35 mouse cellular contexts compared by ENCODE assay signal in the genomic region with DNA sequence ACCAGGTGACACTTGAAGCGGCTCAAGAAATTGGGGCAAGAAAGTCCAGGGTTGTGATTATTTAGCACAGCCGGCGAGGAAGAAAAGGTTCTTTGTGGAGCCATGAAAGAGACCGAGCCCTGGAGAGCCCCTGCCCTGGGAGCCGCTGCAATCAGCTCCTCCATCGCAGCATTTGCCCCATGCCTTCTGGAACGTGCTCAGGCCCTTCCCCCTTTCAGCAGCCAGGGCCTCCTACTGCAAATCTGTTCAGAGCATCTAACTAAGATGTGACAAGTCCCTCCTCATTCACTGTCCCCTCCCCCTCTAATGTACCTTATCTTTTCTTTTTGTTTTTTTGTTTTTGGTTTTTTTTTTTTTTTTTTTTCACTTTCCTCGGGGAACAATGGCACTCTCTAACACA. TPM values are rescaled to one million over a fixed set of nuclear protein-coding genes. Genes with fewer than 3 reads are reported as not detected.
DNase-seq lines count a peak whose midpoint lies in the region; ATAC-seq and TF ChIP-seq lines count a peak whose summit lies in the region.
"Had no signal": no experiment of that assay in that cellular context is flagged by ENCODE, and none has a peak within 500 bp of the region (broad histone marks: within the 10 kb centered on the region; RNA-seq: fewer than 3 reads in every experiment).

No protein-coding gene starts in this region.

- no peak overlapping the region for H3K4me2 ChIP-seq in forebrain, embryonic 16.5 days (ENCODE audit: low read length)
- no peak overlapping the region for H3K4me2 ChIP-seq in forebrain, embryonic 14.5 days (ENCODE audit: low read length)
- no peak overlapping the region for H3K4me2 ChIP-seq in forebrain, postnatal 0 days (ENCODE audit: low read depth)
- H3K4me2 ChIP-seq in midbrain, embryonic 12.5 days (replicated peaks) = no peak overlapping the region
- no peak overlapping the region for H3K4me2 ChIP-seq in midbrain, embryonic 13.5 days (replicated peaks)
- H3K4me2 ChIP-seq: embryonic facial prominence, embryonic 13.5 days; heart, embryonic 12.5 days; heart, embryonic 15.5 days; hindbrain, embryonic 12.5 days had no signal

- no peak overlapping the region for H3K4me3 ChIP-seq in forebrain, embryonic 10.5 days
- no peak overlapping the region for H3K4me3 ChIP-seq in forebrain, embryonic 16.5 days (replicated peaks; ENCODE audit: low read length)
- no peak overlapping the region for H3K4me3 ChIP-seq in forebrain, embryonic 14.5 days (ENCODE audit: low read depth, low read length)
- no peak overlapping the region for H3K4me3 ChIP-seq in forebrain, postnatal 0 days (ENCODE audit: low read depth, low read length)
- no peak overlapping the region for H3K4me3 ChIP-seq in midbrain, embryonic 12.5 days
- no peak overlapping the region for H3K4me3 ChIP-seq in midbrain, embryonic 13.5 days (replicated peaks)
- no peak overlapping the region for H3K4me3 ChIP-seq in embryonic facial prominence, embryonic 10.5 days
- no peak overlapping the region for H3K4me3 ChIP-seq in limb, embryonic 10.5 days
- H3K4me3 ChIP-seq: embryonic facial prominence, embryonic 13.5 days; erythroblast, embryonic 14.5 days; heart, embryonic 12.5 days; heart, embryonic 15.5 days; hindbrain, embryonic 12.5 days had no signal

- peaks cover 6% of the 10 kb centered on the region; the same call in 1 of the 2 replicates for H3K27me3 ChIP-seq in forebrain, embryonic 10.5 days (ENCODE audit: poor library complexity, severe bottlenecking)
- no peaks in the 10 kb centered on the region for H3K27me3 ChIP-seq in forebrain, embryonic 16.5 days (replicated peaks; ENCODE audit: control insufficient read depth, insufficient read depth, low read length)
- no peaks in the 10 kb centered on the region for H3K27me3 ChIP-seq in forebrain, embryonic 14.5 days (replicated peaks; ENCODE audit: control insufficient read depth, insufficient read depth, low read length)
- no peaks in the 10 kb centered on the region for H3K27me3 ChIP-seq in forebrain, postnatal 0 days (ENCODE audit: insufficient read depth, low read length)
- H3K27me3 ChIP-seq in midbrain, embryonic 12.5 days = peaks cover 6% of the 10 kb centered on the region; the same call in 1 of the 2 replicates
- no peaks in the 10 kb centered on the region for H3K27me3 ChIP-seq in midbrain, embryonic 13.5 days
- peaks cover 9% of the 10 kb centered on the region; the same call in 1 of the 2 replicates for H3K27me3 ChIP-seq in embryonic facial prominence, embryonic 10.5 days (replicated peaks; ENCODE audit: low read depth, poor library complexity, severe bottlenecking)
- H3K27me3 ChIP-seq in limb, embryonic 10.5 days (ENCODE audit: low read depth, poor library complexity, severe bottlenecking) = peaks cover 6% of the 10 kb centered on the region; the same call in 1 of the 2 replicates
- H3K27me3 ChIP-seq: CH12.LX; embryonic facial prominence, embryonic 13.5 days; hindbrain, embryonic 12.5 days had no signal

- no peaks in the 10 kb centered on the region for H3K36me3 ChIP-seq in forebrain, embryonic 10.5 days (replicated peaks)
- no peaks in the 10 kb centered on the region for H3K36me3 ChIP-seq in forebrain, embryonic 16.5 days (ENCODE audit: control insufficient read depth, insufficient read depth)
- H3K36me3 ChIP-seq in forebrain, embryonic 14.5 days (ENCODE audit: control insufficient read depth, insufficient read depth, low read length) = no peaks in the 10 kb centered on the region
- H3K36me3 ChIP-seq in forebrain, postnatal 0 days (ENCODE audit: insufficient read depth) = no peaks in the 10 kb centered on the region
- H3K36me3 ChIP-seq in midbrain, embryonic 12.5 days = no peaks in the 10 kb centered on the region
- no peaks in the 10 kb centered on the region for H3K36me3 ChIP-seq in midbrain, embryonic 13.5 days
- no peaks in the 10 kb centered on the region for H3K36me3 ChIP-seq in embryonic facial prominence, embryonic 10.5 days (replicated peaks)
- H3K36me3 ChIP-seq in limb, embryonic 10.5 days = no peaks in the 10 kb centered on the region
- H3K36me3 ChIP-seq: embryonic facial prominence, embryonic 13.5 days; G1E; heart, embryonic 12.5 days; heart, embryonic 15.5 days; hindbrain, embryonic 12.5 days had no signal

- H3K27ac ChIP-seq in forebrain, embryonic 10.5 days = peak overlapping the region; percentile 21; the same call in 1 of the 2 replicates
- no peak overlapping the region for H3K27ac ChIP-seq in forebrain, embryonic 16.5 days (ENCODE audit: low read length)
- H3K27ac ChIP-seq in forebrain, embryonic 14.5 days (ENCODE audit: low read depth, low read length) = no peak overlapping the region
- no peak overlapping the region for H3K27ac ChIP-seq in forebrain, postnatal 0 days (ENCODE audit: low read depth, low read length)
- no peak overlapping the region for H3K27ac ChIP-seq in midbrain, embryonic 12.5 days (replicated peaks)
- H3K27ac ChIP-seq in midbrain, embryonic 13.5 days = no peak overlapping the region
- H3K27ac ChIP-seq in embryonic facial prominence, embryonic 10.5 days (replicated peaks) = no peak overlapping the region
- no peak overlapping the region for H3K27ac ChIP-seq in limb, embryonic 10.5 days
- H3K27ac ChIP-seq: embryonic facial prominence, embryonic 13.5 days; heart, embryonic 15.5 days; hindbrain, embryonic 12.5 days had no signal

- no peak overlapping the region for H3K9ac ChIP-seq in forebrain, embryonic 16.5 days (replicated peaks; ENCODE audit: low read depth, low read length)
- H3K9ac ChIP-seq in forebrain, embryonic 14.5 days (ENCODE audit: low read length) = no peak overlapping the region
- no peak overlapping the region for H3K9ac ChIP-seq in forebrain, postnatal 0 days
- H3K9ac ChIP-seq in midbrain, embryonic 12.5 days (replicated peaks) = 0 out of 2 replicates have a peak overlapping the region, but pooled peaks have one; percentile 12
- no peak overlapping the region for H3K9ac ChIP-seq in midbrain, embryonic 13.5 days (replicated peaks)
- H3K9ac ChIP-seq: embryonic facial prominence, embryonic 13.5 days; heart, embryonic 12.5 days; heart, embryonic 15.5 days; hindbrain, embryonic 12.5 days had no signal

- no peak for TF ChIP-seq CTCF in forebrain, postnatal 0 days (IDR thresholded peaks at IDR 0.05; ENCODE audit: low read depth)

- no peak for DNase-seq in forebrain, embryonic 10.5 days (ENCODE audit: extremely low spot score, low spot score)
- DNase-seq in forebrain, embryonic 14.5 days (ENCODE audit: low spot score) = peak; percentile 47
- no peak for DNase-seq in forebrain, postnatal 0 days
- peak; percentile 18 for DNase-seq in embryonic facial prominence, embryonic 10.5 days (ENCODE audit: low spot score)
- no peak for DNase-seq in limb, embryonic 10.5 days (ENCODE audit: low spot score)
- DNase-seq: adrenal gland, postnatal 10 days; adrenal gland, postnatal 36 days; B cell, adult 2 months; cerebellum, adult 11 months; cerebellum, adult 2 months; cerebellum, adult 9-11 months; cerebellum, postnatal 25 days; embryo, embryonic 11 days; gastrocnemius, postnatal 25 days; heart, adult 18-20 months; heart, postnatal 10 days; heart, postnatal 36 days; kidney, adult 18-20 months; kidney, adult 9 months had no signal

- WGBS in forebrain, embryonic 10.5 days = 10% methylated on average over 8 of the region's 8 CpGs
- 10% methylated on average over 8 of the region's 8 CpGs for WGBS in forebrain, embryonic 16.5 days
- WGBS in forebrain, embryonic 14.5 days = 5% methylated on average over 8 of the region's 8 CpGs
- 9% methylated on average over 8 of the region's 8 CpGs for WGBS in forebrain, postnatal 0 days
- 17% methylated on average over 8 of the region's 8 CpGs for WGBS in midbrain, embryonic 12.5 days
- 11% methylated on average over 8 of the region's 8 CpGs for WGBS in midbrain, embryonic 13.5 days
- WGBS in embryonic facial prominence, embryonic 10.5 days = 24% methylated on average over 8 of the region's 8 CpGs
- 44% methylated on average over 8 of the region's 8 CpGs for WGBS in limb, embryonic 10.5 days

- ATAC-seq in forebrain, embryonic 16.5 days = no peak
- ATAC-seq in forebrain, embryonic 14.5 days = no peak
- ATAC-seq in forebrain, postnatal 0 days = no peak
- no peak for ATAC-seq in midbrain, embryonic 12.5 days (ENCODE audit: low FRiP score, low read depth)
- no peak for ATAC-seq in midbrain, embryonic 13.5 days
- ATAC-seq: hindbrain, embryonic 16.5 days; inflammation-experienced regulatory T-cells, adult 6 months; intestine, embryonic 16.5 days; Patski had no signal

- H3K9me3 ChIP-seq in forebrain, embryonic 10.5 days = no peaks in the 10 kb centered on the region
- H3K9me3 ChIP-seq in forebrain, embryonic 16.5 days (ENCODE audit: control insufficient read depth, low read length) = no peaks in the 10 kb centered on the region
- H3K9me3 ChIP-seq in forebrain, embryonic 14.5 days (replicated peaks; ENCODE audit: control insufficient read depth, low read length) = no peaks in the 10 kb centered on the region
- no peaks in the 10 kb centered on the region for H3K9me3 ChIP-seq in forebrain, postnatal 0 days (ENCODE audit: low read length)
- no peaks in the 10 kb centered on the region for H3K9me3 ChIP-seq in midbrain, embryonic 12.5 days
- no peaks in the 10 kb centered on the region for H3K9me3 ChIP-seq in midbrain, embryonic 13.5 days
- no peaks in the 10 kb centered on the region for H3K9me3 ChIP-seq in embryonic facial prominence, embryonic 10.5 days
- H3K9me3 ChIP-seq in limb, embryonic 10.5 days (replicated peaks) = no peaks in the 10 kb centered on the region
- H3K9me3 ChIP-seq: embryonic facial prominence, embryonic 13.5 days; G1E; heart, embryonic 12.5 days; heart, embryonic 15.5 days; hindbrain, embryonic 12.5 days had no signal

- H3K4me1 ChIP-seq in forebrain, embryonic 10.5 days = peaks cover 33% of the 10 kb centered on the region
- H3K4me1 ChIP-seq in forebrain, embryonic 16.5 days (replicated peaks; ENCODE audit: control insufficient read depth, insufficient read depth, low read length) = peaks cover 26% of the 10 kb centered on the region
- peaks cover 8% of the 10 kb centered on the region for H3K4me1 ChIP-seq in forebrain, embryonic 14.5 days (ENCODE audit: control insufficient read depth, insufficient read depth, low read length)
- H3K4me1 ChIP-seq in forebrain, postnatal 0 days (ENCODE audit: insufficient read depth) = 0 out of 2 replicates have a peak, but pooled peaks cover 10% of the 10 kb centered on the region
- peaks cover 26% of the 10 kb centered on the region for H3K4me1 ChIP-seq in midbrain, embryonic 12.5 days
- peaks cover 45% of the 10 kb centered on the region for H3K4me1 ChIP-seq in midbrain, embryonic 13.5 days (replicated peaks)
- peaks cover 32% of the 10 kb centered on the region for H3K4me1 ChIP-seq in embryonic facial prominence, embryonic 10.5 days
- H3K4me1 ChIP-seq in limb, embryonic 10.5 days = peaks cover 36% of the 10 kb centered on the region
- H3K4me1 ChIP-seq: heart, embryonic 15.5 days had no signal

RNA-seq across cellular contexts. Expression of a gene that starts 30.0 kb away (rescaled TPM):
- 0.06 and 0.22 TPM in 2 replicates for polyA plus RNA-seq in forebrain, embryonic 10.5 days (2016; fragmentation: Nextera tagmentation; extraction: Ambion mirVana)
- polyA plus RNA-seq in forebrain, embryonic 16.5 days (2015; fragmentation: Nextera tagmentation; extraction: Ambion mirVana) = 5.2 and 6.3 TPM in 2 replicates
- 3.0 and 3.1 TPM in 2 replicates for polyA plus RNA-seq in forebrain, embryonic 14.5 days (2014; fragmentation: Nextera tagmentation; extraction: Ambion mirVana)
- total RNA-seq in forebrain, postnatal 0 days (2014; rRNA removed) = 16.7 and 23.3 TPM in 2 replicates
- 6.4 and 6.9 TPM in 2 replicates for polyA plus RNA-seq in forebrain, postnatal 0 days (2015; fragmentation: Nextera tagmentation; extraction: Ambion mirVana)
- polyA plus RNA-seq in midbrain, embryonic 12.5 days (2016; fragmentation: Nextera tagmentation; extraction: Ambion mirVana) = 0.51 and 0.65 TPM in 2 replicates
- 2.2 and 2.3 TPM in 2 replicates for polyA plus RNA-seq in midbrain, embryonic 13.5 days (2015; fragmentation: Nextera tagmentation; extraction: Ambion mirVana)
- 0.23 and 0.30 TPM in 2 replicates for polyA plus RNA-seq in embryonic facial prominence, embryonic 10.5 days (2016; fragmentation: Nextera tagmentation; extraction: Ambion mirVana)
- polyA plus RNA-seq in limb, embryonic 10.5 days (2016; fragmentation: Nextera tagmentation; extraction: Ambion mirVana) = 1.1 and 1.5 TPM in 2 replicates
- total RNA-seq: adrenal gland, postnatal 10 days; CH12.LX; common myeloid progenitor, adult 5-6 weeks; G1E; gastrocnemius, adult 8-10 months; gastrocnemius, postnatal 25 days; heart, adult 18-20 months; heart, postnatal 10 days; heart, postnatal 36 days had no signal
- polyA plus RNA-seq: erythroblast, embryonic 14.5 days; G1E; heart, embryonic 12.5 days; heart, embryonic 15.5 days; inflammation-experienced regulatory T-cells, adult 6 months; Patski had no signal

Comparison
In these comparisons a context has a peak if more than half of its experiments do, and no peak if none do; other contexts are left out.
1. DNase-seq: peak in forebrain, embryonic 14.5 days (single experiment) and embryonic facial prominence, embryonic 10.5 days (single experiment); none in forebrain, embryonic 10.5 days (single experiment), forebrain, postnatal 0 days (single experiment) and limb, embryonic 10.5 days (single experiment).